Mouse (Mus musculus) CD4-positive helper T cell, adult 2 months (primary cell): ENCODE measurements around the gene Dlg2.

Experiments
- DNase-seq: peaks from one replicate; pipeline ENCODE4 v3.0.0-alpha.2; 2012; ENCODE audit warnings: low read depth, missing footprints, low spot score

Dlg2 gene

DNA sequence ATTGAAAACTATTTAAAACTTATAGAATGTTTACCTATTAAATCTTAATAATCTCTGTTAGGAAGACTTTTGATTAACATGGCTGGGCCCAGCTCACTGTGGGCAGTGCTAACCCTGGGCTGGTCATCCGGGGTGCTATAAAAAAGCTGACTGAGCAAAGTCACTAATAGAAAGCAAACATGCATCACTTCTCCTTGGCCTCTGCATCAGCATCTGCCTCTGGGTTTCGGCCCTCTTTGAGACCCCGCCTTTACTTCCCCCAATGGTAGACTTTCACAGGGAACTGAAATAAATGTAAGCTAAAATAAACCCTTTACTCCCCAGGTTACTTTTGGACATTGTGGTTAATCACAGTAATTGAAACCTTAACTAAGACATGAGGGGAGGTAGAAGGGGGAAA lies 1264.3 kb downstream of the Dlg2 start:
- DNase-seq, result no peak

DNA sequence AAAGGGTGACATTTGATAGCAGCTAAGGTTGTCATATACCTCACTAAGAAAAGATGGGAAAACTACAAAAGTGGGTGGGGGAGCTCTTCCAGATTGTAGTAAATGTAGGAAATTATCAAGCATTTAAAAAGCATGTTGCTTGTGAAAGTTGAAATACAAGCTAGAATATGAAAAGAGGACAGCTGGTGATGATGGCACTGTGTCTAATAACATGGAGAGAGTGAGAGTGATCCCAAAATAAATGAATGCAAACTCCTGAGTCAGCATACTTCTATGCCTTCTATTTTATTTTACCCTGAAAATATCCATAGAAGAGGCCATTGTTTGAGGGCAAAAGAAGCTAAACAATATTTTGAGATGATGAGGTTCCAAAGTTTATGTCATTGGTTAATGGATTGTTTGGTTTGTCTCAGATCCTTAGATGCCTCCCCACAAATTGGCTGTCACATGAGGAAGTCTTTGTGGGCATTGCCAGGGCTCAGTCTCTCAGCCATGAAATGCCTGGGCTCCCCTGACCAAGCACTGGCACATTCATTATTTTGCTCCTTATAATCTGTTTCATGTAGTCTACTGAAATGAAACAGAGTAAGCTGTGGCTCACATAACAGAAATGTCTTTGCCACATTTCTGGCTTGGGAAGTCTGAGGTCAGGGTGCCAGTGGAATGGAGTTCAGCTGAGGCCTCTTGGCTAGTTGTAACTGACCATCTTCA lies 1276.8 kb downstream of the Dlg2 start:
- DNase-seq, result no peak

DNA sequence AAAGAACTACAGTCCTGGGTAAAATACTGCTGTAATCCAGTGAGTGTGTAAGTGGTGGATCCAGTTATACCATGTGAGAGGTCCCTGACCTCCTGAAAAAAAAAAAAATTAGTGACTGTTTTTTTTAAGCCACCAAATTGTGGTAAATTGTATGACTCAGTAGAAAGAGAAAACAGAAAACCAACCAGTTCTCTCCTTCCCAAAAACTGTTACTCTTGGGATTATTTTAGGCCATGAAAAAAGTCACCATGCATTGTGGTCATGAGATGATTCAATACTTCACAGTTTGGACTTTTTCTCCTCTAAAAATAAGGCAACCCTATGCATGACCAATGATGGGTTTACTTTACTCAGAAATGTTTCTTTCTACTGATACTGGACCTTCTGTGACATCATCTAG lies 1291.2 kb downstream of the Dlg2 start:
- no peak for DNase-seq

DNA sequence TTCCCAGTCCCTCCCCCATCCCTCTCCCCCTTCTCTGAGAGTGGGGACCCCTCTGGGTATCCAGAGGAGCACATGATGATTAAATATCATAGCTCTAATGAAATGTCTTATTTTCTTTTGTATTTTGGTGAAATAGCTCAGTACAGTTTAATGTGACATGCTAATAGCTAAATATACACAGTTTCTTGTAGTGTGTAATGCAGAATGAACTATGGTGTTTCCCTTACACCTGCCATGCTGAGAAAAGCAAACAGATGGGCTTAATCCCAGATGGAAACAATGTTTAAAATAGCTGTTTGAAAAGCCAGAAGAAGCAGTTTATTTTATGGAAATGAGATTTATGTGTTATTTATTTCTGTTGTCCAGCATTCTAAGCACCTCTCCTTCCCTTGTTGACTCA lies 1302.2 kb downstream of the Dlg2 start:
- no peak for DNase-seq

DNA sequence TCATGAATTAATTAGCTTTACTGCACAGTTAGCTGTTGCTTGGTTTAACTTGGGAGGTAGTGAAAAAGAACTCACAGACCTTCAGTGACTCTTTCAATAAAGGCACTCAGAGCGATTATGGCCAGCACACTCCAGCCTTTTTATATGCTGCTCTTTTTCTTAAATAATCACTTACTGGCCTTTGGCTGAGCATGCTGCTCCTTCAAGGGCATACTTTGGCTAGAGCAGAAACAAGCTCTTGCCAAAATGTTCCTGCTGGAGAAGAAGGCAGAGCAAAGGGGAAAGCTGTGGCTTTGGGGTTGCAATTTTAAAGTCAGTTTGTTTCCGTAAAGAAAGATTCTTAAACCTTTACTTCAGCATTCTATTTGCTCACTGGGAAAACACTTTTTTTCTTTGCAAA lies 1308.1 kb downstream of the Dlg2 start:
- no peak for DNase-seq

DNA sequence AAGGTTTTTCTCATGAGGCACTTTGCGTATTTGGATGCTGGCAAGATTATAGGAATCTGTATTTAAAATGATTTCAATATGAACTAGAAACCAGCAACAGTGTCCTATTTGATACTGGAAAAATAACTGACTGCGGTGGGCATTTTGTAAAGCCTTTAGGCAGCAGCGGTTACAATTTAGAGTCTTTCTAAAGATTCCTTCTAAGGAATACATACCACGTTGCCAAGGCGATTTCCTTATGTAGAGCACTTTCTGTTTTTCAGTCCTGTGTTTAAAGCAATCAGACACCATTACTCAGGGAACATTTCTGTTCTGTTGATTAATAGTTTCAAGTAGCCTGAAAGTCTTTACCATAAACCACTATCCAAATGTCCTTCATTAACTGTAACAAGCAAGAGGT lies 1309.0 kb downstream of the Dlg2 start:
- no peak for DNase-seq

DNA sequence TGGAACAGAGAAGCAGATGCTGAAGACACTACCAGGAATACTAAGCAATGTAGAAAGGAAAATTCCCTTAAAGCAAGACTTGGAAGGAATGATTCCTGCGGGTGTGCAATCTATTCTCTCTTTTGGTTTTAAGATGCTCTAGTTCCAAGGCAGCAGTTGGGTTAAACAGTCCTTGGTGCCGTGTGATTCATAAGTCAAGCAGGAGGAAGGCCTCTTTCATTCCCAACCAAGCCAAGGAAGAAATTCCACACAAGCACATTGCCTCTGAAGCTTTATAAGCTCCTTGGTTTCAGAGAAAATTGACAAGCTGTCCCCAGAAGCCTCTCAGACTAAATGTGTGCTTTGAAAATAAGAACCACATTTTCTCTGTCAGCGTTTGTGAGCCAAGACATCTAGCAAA lies 1309.4 kb downstream of the Dlg2 start:
- no peak for DNase-seq

DNA sequence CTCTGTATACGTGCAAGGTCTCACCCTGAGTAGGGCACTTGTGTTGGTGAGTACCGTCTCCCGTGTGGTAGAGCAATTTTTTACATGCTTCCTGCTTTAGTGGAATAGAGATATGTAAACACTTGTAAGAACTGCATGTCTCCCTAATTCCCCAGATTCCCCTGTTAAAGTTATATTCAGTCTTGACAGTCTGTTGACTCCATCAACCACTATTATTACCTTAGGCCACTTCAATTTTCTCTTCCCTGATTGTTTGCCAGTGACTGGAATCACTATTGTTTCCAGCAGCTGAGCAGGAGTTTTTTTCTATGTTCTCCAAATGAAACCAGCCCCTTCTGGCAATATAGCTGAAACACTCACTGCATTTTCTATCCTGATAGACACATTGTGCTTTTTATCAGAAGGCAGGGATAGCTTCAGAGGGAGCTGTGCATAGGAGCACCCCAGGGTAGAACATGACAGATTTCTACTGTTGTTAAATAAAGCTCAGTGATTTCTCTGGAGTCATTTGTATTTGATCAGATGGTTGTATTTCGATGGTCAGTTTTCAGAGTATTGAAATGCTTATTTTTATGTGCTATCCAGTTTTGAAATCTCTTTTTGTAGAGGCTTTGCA lies 1314.6 kb downstream of the Dlg2 start:
- DNase-seq, result no peak

DNA sequence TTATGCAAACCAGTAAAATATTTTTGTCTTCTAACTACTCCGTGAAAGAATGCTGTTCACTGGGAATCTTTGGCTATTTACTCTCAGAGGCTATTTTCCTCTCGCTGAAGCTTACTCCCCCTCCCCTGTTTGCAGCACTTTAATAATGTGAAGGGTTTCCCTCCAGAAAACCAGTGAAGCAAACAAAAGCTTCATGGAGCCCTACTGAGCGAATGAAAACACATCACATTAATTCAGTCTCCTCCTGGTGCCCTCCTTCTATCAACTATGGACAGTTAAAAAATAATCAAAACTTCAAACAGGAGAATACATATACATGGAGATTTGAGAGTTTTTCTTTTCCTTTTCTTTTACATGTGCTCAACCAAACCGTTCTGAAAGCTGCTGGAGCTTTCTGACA lies 1330.2 kb downstream of the Dlg2 start:
- DNase-seq, result no peak

DNA sequence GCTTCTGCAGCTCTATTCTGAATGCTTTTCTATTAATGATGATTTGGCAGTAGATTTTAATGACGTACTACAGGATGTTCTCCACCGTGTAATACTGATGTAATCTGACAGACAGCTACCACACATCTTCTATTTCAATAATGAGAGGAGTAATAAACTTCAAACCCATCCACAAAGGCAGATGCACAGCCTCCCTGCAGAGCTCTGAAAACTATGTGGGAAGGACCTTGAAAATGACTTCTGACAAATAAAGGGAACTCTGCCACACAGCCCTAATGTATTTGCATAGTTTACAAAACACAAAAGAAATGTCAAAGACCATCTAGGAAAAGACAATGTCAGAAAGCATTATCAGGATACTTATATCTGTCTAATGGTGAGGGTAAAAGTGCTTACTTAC lies 1334.3 kb downstream of the Dlg2 start:
- DNase-seq, result no peak

DNA sequence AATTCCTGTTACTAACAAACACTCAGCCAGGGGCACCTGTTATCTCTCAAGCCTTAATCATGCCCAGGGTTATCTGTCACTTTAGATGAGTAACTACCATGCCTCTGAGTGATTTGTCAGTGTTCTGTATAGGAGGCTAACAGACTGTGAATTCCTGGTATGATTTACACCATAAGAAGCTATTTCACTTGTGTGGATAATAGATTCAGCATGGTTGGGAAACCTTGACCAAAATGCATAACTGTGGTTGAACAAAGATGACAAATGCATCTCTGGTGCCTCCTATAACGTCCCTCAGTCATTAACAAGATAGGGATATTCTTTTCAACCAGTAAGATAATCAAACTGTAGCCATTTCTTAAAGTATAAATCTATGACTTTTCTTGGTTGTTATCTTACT lies 1341.5 kb downstream of the Dlg2 start:
- DNase-seq, result no peak

DNA sequence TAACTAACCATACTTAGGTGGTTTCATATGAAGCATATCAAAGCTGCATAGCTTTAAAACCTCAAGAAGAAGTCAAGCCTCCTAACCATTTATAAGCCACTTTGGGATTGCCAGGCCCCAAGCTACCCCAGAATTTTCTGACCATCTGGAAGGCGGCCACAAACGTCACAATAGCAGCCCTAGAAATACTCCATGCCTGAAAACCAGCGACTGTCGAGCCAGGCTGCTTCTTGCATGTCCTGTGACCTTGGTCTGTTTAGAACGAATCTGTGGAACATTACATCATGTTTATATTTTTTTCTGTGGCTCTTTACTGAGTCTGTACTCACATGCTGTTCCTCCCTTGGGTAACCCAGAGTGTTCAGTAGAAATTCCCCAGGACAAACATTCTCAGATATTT lies 1355.7 kb downstream of the Dlg2 start:
- DNase-seq, result no peak

DNA sequence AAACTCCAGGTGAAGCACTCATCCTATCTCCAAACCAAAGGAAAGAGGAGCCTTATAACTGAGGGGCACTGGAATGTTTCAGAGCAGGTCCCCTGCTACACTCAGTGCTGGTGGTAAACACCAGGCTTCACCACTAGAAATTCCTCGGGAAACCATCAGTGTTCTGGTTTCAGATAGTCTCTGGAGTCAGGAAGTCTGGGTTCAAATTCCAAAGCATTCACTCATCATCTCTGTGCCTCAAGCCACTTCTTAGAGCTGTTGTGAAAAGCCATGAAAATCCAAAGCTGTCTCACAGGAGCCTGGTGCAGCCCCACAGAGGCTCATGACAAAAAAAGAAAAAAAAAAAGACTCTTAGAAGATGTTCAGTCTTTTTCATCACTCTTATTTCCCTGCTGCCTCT lies 1369.3 kb downstream of the Dlg2 start:
- no peak for DNase-seq

DNA sequence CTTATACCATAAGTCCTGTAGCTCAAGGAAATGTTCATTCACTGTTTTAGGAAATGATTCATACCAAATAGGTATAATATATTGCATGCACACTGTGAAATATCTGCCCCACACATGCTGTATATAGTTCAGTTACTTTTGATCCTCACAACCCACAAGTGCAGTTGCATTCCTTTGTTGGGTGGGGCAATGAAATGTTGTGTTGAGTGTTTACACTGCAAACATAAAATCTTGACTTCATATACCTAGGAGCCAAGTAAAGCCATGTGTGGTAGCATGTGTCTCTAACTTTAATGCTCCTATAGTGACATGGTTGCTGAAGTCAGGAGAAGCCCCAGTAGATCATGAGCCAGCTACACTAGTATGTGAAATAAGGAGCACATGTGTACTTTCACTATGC lies 1372.9 kb downstream of the Dlg2 start:
- DNase-seq, result no peak

DNA sequence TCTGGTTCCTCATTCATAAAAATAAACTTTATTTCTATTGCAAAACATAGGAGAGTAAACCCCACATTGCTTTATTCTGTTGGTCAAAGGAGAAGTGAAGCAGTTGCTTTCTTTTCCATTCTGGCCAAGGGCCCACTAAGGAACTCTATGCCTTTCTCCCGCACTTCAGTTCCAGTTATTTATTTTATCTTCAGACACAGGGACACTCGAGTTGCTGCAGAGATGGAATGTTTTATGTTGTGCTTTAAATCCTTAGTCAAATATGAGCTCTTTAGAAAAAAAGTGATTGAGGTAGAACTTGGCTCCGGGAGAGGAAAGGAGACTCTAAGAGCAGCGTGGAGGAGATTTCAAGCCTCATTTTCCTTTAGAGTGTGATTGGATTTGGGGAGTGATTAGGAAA lies 1377.2 kb downstream of the Dlg2 start:
- DNase-seq, result no peak

DNA sequence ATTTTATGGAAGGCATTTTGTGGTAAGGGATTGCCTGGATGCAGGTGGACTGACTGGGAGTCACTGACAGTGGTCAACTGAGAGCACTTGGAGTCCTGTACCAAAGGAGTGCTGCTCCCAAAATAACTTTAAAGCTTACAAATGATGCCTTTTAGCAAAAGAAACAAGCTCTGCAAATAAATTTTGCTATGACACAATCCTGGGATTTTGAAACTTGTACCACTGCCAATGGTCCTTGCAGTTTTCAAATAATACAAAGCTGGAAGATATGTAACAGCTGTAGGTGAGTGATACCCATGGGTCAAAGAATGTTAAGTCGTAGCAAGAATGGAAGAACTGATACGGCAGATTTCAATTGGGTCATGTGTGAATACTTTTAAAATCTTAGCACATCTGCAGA lies 1380.5 kb downstream of the Dlg2 start:
- DNase-seq, result no peak

DNA sequence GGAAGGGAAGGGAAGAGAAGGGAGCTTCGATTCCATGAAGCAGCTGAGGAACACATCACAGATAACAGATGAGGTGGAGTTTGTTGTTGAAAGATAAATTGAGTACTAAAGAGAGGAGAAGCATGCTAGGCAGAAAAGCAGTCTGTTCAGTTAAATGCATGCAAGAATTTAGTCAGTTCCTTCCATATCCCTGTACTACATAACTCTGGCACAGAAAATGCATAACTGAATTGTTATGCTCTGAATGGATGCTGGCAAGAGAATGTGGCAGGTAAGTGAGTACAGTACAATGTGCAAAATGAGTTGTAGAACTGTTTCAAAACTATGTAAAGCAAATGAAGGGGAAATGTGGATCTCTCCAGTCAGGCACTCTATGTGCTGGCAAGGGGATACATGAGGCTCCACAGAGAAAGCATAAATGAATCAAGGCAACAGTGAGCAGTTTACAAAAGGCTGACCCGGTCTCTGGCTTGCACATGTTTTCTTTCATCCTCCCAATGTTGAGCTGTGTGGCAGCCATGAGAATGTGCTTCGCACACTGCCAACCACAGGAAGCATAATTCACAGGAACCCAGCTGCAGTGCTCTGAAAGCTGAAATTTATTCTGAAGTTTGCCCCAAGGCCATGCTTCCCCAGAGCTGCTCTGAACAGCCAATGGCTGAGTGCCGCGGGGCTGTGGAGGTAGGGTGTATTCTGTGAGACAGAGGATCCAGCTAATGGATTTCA lies 1386.5 kb downstream of the Dlg2 start:
- no peak for DNase-seq

DNA sequence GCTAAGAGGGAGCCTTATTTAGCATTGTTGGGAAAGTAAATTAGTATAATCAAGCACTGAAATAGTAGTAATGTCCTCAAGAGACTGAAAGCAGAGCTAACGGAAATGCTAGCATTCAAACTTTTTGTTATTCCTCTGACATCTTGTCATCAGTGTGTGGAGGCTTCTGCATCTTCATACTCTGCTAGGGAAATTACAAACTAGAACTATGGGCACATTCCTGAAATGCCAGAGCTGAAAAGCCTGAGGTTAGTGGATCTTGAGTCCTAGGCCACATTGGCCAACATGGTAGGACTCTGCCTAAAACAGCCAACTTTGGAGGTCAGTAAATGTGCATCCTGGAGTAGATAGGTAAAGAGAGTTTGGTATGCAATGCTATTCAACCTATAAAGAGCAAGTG lies 1392.4 kb downstream of the Dlg2 start:
- no peak for DNase-seq

DNA sequence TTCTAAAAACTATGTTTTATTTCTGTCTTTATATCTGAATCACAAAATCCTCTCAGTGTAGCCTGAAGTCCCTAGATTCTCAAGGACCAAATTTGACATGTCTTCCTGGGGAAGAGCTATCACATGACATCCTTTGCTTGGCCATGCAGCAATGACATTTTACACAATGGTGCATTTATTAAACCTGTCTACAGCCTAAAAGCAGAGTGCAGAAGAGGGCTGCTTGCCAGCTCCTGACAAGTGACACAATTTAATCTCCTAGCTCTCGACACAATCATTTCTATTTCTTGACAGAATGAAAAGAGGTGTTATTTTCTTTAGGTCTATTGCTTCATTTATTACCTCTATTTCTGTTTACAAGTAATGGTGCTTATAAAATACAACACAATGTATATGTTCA lies 1400.4 kb downstream of the Dlg2 start:
- no peak for DNase-seq

DNA sequence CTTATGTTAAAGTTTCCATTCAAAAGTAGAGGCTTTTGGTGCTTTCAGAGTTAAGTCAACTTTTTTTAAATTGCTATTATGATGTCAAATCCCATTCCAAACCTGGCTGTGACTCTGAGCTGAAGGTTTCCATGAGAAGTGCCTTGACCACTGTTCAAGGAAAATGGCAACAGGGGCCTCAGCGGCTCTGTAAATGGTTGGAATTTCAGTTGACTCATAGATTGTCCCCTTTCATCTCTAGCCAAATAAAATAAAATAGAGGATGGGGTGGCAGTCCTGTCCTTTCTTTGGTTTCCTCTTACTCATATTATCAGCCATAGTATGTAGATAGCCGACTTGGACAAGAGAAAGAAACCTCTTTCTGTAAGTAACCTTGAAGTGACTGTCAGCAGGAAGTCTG lies 1401.3 kb downstream of the Dlg2 start:
- no peak for DNase-seq

DNA sequence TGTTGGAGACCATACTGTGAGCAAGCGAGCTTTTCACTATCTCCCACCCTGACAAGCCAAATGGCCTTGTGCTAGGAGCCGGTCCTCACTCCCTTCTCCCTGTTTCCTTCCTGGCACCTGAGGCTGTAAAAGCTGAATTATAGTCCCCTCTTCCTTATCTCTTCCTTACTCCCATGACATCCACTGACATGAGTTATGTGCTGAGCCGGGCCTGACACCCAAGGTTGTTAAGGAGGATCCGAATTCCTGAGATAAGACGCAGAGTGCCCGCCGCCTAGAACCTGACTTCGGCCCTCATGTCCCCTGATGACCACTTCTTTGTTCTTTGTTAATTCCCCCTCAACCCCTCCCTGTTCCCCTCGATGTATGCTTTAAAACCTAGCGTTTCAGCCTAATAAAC lies 1409.9 kb downstream of the Dlg2 start:
- no peak for DNase-seq

DNA sequence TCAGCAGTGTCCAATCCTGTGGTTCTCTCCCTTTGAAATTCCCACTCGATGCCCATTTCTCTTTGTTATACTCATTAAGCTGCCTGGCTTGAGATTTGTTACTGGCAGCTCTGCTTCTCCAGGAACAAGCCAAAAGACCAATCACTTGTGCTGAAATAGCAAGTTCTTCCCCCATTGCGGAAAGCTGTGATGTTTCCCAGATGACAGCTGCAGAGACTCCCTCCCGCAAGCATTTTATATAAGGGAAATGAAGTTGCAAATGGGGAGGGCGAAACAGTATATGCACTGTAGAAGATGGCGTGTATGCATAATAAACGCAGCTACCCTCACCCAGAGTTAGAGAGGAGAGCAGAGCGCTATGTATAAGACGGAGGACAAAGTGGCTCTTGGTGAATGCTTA lies 1417.5 kb downstream of the Dlg2 start:
- DNase-seq, result no peak

DNA sequence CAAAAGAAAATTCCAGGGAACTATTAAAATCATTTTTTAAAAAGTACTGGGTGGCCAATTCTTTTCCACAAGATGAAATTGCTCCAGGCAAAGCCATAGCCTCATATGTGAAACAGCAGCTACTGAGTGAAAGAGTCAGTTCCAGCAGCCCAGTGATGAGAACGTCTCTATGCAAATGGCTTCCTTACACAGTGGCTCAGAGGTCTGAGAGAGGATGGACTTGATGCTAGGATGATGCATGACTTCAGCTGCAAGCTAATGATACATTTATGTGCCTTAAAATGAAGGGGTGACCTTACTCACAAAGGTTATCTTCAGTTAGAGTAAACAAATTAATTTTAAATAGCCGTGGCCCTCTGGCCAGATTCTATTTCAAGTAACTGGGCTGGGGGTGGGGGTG lies 1420.5 kb downstream of the Dlg2 start:
- DNase-seq, result no peak
